Mouse (Mus musculus): ENCODE measurements around the gene Pptc7. TPM values are rescaled to one million over a fixed set of nuclear protein-coding genes. Genes with fewer than 3 reads are reported as not detected.

Pptc7 gene
- total RNA-seq, 2 experiments from 2014 or later = 10.4 to 14.4 TPM

DNA sequence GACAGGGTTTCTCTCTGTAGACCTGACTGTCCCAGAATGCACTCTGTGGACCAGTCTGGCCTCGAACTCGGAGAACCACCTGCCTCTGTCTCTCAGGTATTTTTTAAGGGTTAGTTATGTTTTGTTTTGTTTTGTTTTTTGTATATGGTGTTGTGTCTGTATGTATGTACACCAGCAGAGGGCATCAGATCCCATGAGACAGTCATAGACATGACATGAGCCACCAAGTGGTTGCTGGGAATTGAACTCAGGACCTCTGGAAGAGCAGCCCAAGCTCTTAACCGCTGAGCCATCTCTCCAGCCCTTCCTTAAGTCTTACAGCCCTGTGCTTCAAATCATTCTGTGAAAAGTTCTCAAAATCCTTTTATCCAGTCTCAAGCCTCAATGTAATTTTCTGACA, 19.0 kb upstream of the Pptc7 start:
- ATAC-seq (replicated peaks; ENCODE audit: low FRiP score, low TSS enrichment, poor library complexity, severe bottlenecking) = no peak

DNA sequence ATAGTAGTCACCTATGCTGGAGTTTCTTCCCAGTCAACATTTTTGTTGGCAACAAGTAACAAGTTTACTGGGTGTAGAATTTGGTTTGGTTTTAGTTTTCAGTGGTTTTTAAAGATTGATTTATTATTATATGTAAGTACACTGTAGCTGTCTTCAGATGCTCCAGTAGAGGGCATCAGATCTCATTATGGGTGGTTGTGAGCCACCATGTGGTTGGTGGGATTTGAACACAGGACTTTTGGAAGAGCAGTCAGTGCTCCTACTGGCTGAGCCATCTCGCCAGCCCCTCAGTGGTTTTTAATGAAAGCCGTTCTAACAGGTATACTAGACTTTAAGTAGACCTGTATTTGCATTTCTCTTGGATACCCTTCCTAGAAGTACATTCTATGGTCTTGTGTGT, 18.2 kb upstream of the Pptc7 start:
- no peak for ATAC-seq (replicated peaks; ENCODE audit: low FRiP score, low TSS enrichment, poor library complexity, severe bottlenecking)

DNA sequence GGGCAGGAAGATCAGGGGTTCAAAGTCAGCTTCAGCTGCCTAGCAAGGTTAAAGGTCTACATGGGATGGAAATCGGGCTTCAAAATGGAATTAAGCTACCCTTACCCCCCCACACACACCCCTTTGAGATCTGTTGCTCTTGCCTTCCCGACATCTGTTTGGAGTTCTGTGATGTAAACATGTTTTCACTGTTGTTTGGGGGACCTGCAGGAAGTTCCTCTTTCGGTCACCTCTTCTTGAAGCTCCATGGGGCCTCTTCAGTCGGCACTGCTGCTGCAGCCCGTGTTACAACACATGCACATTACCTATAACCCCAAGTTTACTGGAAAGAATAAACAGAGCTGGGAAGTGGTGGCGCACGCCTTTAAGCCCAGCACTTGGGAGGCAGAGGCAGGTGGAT, 17.0 kb upstream of the Pptc7 start:
- ATAC-seq (replicated peaks; ENCODE audit: low FRiP score, low TSS enrichment, poor library complexity, severe bottlenecking) = no peak

DNA sequence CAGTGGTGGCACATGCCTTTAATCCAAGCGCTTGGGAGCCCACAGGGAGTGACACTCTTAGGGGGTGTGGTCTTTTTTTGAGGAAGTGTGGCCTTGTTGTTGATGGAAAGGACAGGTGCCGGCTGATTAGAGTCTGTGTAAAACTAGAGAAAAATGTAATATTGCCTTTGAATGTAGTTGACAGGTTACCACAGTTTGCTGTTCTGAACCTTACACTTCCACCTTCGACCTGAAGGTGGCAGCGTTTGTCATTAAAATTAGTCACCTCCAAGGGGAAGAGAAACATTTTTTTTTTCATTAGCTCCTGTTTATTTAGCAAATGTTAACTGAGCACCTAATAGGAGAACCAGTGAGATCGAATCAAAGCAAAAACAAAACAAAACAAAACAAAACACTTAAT, 16.3 kb upstream of the Pptc7 start:
- ATAC-seq (replicated peaks; ENCODE audit: low FRiP score, low TSS enrichment, poor library complexity, severe bottlenecking) = no peak

DNA sequence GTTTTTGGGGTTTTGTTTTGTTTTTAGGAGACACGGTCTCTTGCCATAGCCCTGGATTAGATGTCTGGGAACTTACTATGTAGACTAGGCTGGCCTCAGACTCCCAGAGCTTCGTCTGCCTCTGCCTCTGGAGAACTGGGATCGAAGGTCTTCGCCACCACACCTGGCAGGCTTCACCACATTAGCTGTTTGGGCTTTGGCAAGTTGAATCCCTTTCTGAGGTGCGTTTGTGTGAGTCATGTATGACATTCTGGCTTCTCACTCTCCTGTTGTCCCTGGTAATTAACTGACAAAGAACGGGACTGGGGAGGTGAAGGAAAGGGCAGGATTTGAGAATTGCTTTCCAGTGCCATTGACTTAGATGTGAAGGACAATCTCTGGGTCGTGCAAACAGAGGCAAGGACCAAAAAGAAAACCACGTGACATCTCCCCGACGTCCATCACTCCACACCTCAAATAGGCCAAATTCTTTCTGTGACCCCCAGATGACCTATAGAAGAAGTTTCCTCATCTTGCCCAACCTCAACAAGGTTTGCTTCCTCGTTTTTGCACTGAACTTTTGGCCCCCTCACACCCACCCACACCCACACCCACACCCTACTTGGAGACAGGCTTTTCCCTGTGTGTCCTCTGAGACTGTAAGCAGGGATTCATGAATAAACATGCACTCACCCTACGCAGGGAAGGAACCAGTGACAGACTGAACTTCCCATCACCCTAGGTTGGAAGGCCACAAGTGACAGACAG, 15.1 kb upstream of the Pptc7 start:
- no peak for ATAC-seq (replicated peaks; ENCODE audit: low FRiP score, low TSS enrichment, poor library complexity, severe bottlenecking)

DNA sequence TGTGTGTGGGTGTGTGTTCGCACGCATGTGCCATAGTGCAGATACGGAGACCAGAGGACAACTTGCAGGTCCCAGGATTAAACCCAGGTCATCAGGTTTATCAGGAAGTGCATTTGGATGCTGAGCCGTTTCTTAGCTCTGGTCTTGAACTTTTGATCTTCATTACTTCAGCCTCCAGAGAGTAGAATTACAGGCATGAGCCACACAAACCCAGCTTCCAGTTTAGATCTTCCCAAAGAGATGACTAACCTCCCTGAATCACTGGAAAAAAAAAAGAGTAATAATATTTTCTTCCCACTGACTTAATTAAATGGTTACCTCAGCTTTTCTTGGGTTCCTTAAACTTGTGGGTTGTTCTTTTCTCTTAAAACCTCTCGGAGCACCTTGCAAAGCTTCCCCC, 11.3 kb upstream of the Pptc7 start:
- no peak for ATAC-seq (replicated peaks; ENCODE audit: low FRiP score, low TSS enrichment, poor library complexity, severe bottlenecking)

DNA sequence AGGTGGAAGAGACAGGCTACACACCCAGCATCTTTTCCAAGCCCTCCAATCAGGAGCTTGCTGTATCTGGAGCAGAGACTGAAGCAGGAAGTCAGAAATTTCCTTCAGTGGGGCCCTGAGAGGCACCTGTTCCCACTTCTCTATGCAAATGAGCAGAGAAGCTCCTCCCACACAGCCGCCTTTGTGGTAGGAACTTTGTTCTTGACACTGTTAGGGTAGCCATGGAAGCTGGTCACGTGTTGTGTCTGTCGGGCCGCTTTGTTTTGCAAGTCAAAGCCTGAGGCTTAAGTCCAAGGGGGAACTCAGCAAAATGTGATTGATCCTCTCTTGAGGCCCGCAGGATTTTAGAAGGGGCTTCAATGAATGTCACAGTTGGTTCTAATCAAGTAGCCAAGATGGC, 9.4 kb upstream of the Pptc7 start:
- ATAC-seq (replicated peaks; ENCODE audit: low FRiP score, low TSS enrichment, poor library complexity, severe bottlenecking) = peak; percentile 56; the same call in 1 of the 2 replicates

DNA sequence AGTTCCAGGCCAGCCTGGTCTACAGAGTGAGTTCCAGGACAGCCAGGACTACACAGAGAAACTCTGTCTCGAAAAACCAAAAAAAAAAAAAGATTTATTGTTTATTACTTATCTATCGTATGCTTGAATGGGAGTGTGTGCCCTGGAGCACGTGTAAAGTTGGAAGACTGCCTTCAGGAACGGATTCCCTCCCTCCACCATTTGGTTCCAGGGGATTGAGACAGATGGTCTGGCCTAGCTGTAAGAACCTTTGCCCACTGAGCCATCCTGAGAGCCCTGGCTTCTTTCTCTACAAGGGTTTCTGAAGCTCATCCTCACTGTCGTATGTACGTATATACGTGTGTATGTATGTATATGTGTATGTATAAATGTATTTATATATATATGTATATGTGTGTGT, 5.2 kb upstream of the Pptc7 start:
- no peak for ATAC-seq (replicated peaks; ENCODE audit: low FRiP score, low TSS enrichment, poor library complexity, severe bottlenecking)

DNA sequence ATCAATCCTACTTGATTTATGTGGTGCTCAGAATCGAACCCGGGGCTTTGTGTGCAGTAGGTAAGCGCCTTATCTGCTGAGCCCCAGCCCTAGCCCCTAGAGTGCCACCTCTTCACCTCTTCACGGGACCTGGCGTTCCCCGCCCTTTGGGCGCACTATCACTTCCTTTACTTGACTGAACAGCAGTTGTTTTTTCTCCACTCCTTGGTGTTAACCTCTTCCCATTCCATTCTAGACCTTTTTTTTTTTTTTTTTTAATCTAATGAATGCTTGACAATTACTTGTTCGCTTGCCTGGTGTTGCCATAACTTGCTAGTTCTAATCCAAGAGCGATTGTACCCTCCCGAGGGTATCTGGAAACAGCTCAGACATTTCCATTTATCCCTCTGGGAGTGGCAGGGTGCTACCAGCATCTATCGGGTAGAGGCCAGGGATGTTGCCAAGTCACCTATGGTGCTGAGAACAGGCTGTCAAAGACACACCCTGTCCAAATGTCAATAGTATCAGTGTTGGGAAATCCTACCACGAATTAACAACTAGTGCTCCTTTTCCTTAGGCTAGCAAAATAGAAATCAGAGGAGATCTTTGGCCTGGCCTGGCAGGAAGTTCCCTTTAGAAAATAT, 4.3 kb upstream of the Pptc7 start:
- ATAC-seq (replicated peaks; ENCODE audit: low FRiP score, low TSS enrichment, poor library complexity, severe bottlenecking) = no peak

DNA sequence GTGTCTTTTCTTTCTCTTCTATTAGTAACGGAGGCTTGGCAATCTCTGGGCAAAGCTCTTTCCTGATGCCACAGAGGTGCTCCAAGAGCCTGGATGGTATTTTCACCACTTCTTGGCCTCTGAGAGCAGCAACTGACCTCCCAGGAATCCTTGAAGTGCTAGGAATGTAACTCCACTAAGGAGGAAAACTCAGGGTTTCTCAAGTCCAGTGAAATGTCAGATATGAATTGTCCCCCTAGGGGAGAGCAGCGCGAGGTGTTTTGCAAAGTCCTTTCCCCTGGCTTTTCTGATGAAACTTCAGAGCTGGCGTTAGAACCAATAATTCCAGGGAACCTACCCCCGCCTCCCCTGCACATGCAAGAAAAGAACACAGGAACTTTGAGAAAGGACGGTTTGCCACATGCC, 3.7 kb upstream of the Pptc7 start:
- ATAC-seq (replicated peaks; ENCODE audit: low FRiP score, low TSS enrichment, poor library complexity, severe bottlenecking) = no peak

DNA sequence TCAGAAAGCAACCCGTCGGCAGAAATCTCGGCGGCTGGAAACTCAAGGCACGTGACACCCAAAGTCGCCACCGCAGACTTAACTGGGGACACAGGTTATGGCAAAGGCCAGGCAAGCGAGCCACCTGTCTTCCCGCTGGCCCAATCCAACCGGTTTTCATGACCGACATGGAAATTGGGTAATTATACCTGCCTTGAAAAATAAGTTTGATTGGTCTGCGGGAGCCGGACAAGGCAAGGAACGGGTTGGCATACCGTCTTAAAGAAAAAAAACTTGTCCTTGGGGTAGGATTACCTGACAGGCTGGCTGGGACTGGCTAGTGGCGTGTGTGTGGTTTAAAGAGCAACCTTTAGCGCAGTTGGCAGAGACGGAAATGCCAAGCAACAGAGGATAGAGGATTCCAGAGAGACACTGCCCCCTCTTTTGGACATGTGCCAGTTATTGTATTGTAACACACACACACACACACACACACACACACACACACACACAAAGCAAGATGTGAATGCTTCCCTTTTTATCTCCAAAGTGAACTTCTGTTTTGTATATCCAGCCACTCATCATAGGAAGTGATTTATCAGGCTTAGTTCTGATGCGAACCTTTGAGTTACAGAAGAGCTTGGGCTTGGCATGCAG, 3.2 kb upstream of the Pptc7 start:
- no peak for ATAC-seq (replicated peaks; ENCODE audit: low FRiP score, low TSS enrichment, poor library complexity, severe bottlenecking)

DNA sequence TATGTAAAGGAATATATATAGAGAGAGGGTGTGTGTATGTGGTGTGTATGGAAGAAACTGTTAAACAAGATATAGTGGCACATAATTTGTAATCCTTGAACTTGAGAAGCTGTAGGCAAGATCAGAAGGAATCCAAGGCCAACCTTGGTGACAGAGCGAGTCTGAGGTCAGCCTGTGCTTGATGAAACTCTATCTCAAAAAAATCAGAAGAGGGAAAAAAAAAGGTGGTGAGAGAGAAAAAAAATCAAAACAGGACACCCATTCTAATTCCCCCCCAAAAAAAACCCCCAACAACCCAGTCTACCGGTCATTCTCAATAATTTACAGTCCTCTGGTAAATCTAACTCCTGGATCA, 360 bp upstream of the Pptc7 start:
- no peak for ATAC-seq (replicated peaks; ENCODE audit: low FRiP score, low TSS enrichment, poor library complexity, severe bottlenecking)

DNA sequence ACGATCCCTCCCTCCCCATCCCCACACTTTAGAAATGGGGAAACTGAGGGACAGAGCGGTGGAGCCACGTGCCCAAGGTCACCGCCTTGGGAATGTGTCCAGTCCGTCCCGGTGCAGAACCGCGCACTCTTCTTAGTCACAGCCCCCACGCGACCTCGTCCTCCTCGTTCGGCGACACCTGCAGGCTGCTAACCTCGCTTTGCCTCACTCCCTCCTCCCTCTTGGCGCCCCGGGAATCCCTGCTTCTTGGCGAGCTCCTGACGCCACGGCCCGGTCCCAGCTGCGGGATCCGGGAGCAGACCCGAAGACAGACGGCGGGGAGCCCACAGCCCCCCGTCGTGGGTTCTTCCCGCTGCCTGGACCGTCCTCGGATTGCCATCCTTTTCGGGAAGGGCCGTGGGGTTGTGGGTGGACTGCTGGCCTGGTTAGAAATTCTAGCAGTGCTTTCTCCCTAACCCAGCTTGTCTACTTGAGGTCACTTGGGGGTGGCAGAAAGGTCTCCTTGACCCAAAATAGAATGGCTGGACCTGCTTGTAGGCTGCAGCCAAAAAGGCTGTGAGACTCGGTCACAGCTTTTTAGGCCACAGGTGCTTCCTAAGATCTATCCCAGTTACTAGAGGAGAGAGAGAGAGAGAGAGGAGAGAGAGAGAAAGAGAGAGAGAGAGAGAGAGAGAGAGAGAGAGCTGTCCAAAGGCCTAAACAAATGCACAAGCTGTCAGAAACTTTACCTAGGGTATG, 1.0 kb downstream of the Pptc7 start:
- peak; percentile 64 for ATAC-seq (replicated peaks; ENCODE audit: low FRiP score, low TSS enrichment, poor library complexity, severe bottlenecking)

DNA sequence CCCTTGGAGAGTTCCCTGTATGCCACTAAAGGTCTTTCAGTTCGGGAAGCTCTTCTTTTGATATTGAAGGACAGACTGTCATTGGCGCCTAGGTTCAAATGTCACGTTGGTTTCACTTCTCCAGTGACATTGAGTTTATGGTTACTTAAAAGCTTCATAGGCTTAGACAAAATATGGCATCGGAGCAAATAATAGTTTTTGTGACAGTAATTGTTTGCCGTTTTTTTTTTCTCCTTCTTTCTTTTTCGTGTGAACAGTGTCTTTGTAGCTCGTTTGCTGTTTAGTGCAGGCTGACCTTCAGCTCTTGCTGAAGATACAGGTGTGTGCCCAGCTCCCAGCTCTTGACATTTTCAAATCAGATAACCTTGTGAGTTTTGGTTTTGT, 1.6 kb downstream of the Pptc7 start:
- ATAC-seq (replicated peaks; ENCODE audit: low FRiP score, low TSS enrichment, poor library complexity, severe bottlenecking) = no peak

DNA sequence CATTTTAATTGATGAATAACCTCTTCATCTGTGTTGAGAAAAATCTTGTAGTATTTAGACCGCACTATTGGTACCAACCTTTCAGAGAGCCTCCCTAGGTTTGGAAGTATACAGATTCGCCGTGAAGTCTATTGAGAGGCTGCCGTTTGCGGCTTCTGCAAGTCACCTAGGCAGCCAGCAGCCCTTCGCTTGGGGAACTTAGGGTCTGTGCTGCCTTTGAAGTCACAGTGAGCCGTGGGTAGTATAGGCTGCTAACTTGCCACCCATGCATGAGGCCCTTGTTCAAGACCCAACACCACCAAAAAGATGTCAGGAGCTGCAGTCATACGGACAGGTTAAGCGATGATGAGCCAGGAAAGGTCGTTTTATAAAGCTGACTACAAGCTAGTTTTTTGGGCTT, 2.0 kb downstream of the Pptc7 start:
- no peak for ATAC-seq (replicated peaks; ENCODE audit: low FRiP score, low TSS enrichment, poor library complexity, severe bottlenecking)

DNA sequence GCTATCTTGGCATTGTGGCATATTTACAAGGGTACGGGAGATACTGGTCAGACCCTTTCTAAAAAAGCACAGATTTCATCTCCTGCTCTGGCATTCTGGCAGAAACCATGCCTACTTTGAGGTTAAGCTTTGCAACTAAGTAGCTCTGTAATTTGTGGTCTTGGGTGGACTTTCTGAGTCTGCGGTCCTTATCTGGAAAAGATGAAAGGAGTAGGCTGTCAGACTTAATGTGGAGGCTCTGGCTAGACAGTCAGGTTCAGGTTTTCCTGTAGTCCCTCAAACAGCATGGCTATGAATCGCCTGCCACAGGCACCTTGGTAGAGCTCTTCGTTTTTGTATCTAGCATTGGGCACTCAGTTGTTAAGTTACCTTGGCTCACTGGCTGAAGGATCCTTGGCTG, 2.9 kb downstream of the Pptc7 start:
- ATAC-seq (replicated peaks; ENCODE audit: low FRiP score, low TSS enrichment, poor library complexity, severe bottlenecking) = no peak

DNA sequence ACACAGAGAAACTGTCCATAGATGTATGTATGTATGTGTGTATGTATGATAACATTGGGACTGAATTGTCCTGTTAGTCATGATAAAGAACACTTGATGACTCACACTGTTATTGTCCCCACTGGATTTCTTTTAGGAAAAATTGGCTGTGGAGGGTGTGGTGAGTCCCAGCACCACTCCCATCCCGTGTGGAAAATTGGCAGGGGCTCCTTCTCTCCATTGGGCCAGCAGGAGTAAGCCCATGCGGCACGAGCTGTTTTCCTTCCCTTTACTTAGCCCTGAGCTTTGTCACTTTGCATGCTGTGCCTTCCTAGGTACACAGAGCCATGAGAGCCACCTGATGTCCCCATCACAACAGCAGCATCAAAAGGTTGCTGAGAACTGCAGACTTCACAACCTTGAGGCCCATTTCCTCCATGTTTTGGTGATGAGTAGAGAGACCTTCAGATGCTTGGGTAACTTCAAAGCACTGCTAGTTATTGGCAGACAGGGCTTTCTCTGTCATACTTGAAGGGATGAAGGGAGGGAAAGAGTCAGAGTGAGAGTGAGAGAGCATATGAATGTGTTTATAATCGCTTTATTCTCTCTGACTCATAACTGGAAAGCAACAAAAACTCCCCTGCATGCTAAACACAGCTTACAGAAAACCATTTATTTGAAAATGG, 4.1 kb downstream of the Pptc7 start:
- no peak for ATAC-seq (replicated peaks; ENCODE audit: low FRiP score, low TSS enrichment, poor library complexity, severe bottlenecking)

DNA sequence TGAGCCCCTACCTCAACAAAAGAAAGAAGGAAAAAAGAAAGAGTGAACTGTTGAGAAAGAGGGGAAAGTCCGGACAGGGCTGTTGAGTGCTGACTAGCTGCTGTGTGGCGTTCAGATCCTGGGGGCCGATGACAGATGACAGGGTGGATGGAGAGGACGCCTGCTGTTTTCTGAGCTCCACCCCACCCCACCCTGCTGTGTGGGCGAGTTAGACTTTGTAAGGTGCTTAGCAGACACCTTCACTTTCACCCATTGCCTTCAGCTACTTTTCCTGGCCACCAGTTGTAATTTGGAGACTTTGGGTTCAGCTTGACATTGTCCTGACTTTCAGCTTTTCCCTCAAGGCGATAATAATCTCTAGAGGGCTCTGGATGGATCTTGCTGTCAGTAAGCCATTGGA, 7.0 kb downstream of the Pptc7 start:
- peak; percentile 78 for ATAC-seq (replicated peaks; ENCODE audit: low FRiP score, low TSS enrichment, poor library complexity, severe bottlenecking)

DNA sequence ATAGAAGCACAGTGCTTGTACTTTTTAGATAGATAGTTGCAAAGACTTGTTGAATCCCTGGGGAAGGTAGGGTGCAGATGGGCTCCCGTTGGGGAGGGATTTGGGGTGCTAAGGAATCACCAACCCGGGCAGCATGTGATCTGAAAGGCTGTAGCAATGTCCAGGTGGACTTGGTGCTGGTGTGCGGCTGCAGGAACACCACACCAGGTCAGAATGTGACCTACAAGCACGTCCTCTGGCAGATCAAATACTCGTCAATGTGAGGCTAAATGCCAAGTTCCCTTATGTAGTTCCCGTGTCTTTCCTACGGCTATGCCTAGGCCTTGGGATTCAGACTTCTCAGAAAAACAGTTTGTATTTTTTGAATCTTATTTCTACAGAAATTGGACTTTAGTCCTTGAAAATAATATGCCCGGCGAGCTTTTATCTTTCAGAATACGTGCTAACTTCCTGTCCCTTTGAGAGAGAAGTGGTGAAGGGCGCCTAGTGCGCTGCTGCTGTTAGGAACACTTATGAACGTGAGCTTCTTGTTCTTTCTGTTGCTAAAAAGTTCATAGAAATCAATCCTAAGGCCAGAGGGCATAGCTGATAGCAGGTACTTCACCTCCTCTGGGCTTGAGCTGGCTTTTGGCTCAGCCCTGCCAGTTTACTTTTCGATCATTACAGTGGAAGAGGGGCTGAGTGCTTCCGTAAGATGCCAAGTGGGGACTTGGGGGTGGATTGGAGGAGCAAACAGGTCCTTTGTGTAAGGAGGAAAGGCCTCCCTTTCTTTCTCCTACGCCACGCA, 7.6 kb downstream of the Pptc7 start:
- no peak for ATAC-seq (replicated peaks; ENCODE audit: low FRiP score, low TSS enrichment, poor library complexity, severe bottlenecking)

All from megakaryocyte-erythroid progenitor cell, adult 5-6 weeks (primary cell).